Mouse (Mus musculus) bone marrow macrophage, adult 2 months (primary cell): ENCODE results near the gene Tent5b.

Experiments
- CTCF ChIP-seq: IDR thresholded peaks from 2 replicates; pipeline ENCODE4 v1.5.1; 2012; ENCODE audit warnings: low read depth, mild to moderate bottlenecking, low read length, moderate library complexity
- POLR2A ChIP-seq: IDR thresholded peaks from 2 replicates; pipeline ENCODE4 v1.6.1; 2012; ENCODE audit warnings: mild to moderate bottlenecking, low read depth, low read length, borderline replicate concordance

DNA sequence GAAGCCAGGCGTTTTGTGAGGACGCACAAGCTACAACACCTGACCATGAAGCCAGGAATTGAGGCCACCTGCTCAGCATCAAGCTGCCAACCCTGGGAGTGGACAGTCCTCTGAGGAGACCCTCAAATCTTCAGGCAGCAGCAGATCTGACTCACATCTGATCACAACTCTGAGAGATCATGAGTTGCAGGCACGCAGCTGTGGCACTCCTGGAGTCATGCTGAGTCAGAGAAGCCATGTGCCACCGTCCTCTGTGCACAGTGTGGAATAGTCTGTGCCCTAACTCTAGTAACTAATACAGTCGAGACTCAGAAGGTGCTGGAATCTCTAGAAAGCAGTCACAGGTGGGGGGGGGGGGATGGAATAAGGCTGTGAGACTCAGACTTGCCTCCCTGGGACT is 32.6 kb upstream of the Tent5b start:
- TF ChIP-seq CTCF = no peak
- no peak for TF ChIP-seq POLR2A
